In genomic region chr12:86687971-86688573, GRCm38 (mm10) we compare ENCODE assay signal across 10 mouse cellular contexts. TPM values are rescaled to one million over a fixed set of nuclear protein-coding genes. Genes with fewer than 3 reads are reported as not detected.
DNase-seq lines count a peak whose midpoint lies in the region; ATAC-seq and TF ChIP-seq lines count a peak whose summit lies in the region.
"Had no signal": no experiment of that assay in that cellular context is flagged by ENCODE, and none has a peak within 500 bp of the region (broad histone marks: within the 10 kb centered on the region; RNA-seq: fewer than 3 reads in every experiment).

No protein-coding gene starts in this region.

- peaks cover 70% of the 10 kb centered on the region for H3K4me1 ChIP-seq in heart, embryonic 12.5 days (replicated peaks)
- H3K4me1 ChIP-seq in liver, embryonic 14.5 days (replicated peaks; ENCODE audit: control insufficient read depth in 2 of 2, insufficient read depth in 2 of 2, low read length in 1 of 2), result peaks cover 0 to 11% of the 10 kb centered on the region in 2 experiments; a peak in 2 of 4 replicates

- H3K27me3 ChIP-seq in heart, embryonic 12.5 days (replicated peaks), result no peaks in the 10 kb centered on the region
- H3K27me3 ChIP-seq in liver, embryonic 14.5 days (ENCODE audit: control insufficient read depth, insufficient read depth, low read length), result no peaks in the 10 kb centered on the region
- H3K27me3 ChIP-seq: CH12.LX had no signal

- no peak overlapping the region for H3K4me2 ChIP-seq in heart, embryonic 12.5 days
- H3K4me2 ChIP-seq in liver, embryonic 14.5 days (ENCODE audit: low read depth), result no peak overlapping the region

- H3K4me3 ChIP-seq in heart, embryonic 12.5 days, result no peak overlapping the region
- no peak overlapping the region for H3K4me3 ChIP-seq in liver, embryonic 14.5 days (ENCODE audit: insufficient read depth in 1 of 2, low read depth in 2 of 2, low read length in 2 of 2)

- TF ChIP-seq CTCF in liver, embryonic 14.5 days (IDR thresholded peaks at IDR 0.05; ENCODE audit: low read depth), result no peak

- TF ChIP-seq EP300 in liver, embryonic 14.5 days (IDR thresholded peaks at IDR 0.05; ENCODE audit: low read depth), result no peak

- DNase-seq in gastrocnemius, postnatal 25 days, result peak; percentile 25
- no peak for DNase-seq in gastrocnemius, postnatal 4 days (ENCODE audit: low spot score in 2 of 2)
- DNase-seq in R1 (ENCODE audit: low read depth, low spot score) (peak; percentile 98), MN1 (ENCODE audit: low spot score) (no peak)
- DNase-seq in liver, embryonic 14.5 days (ENCODE audit: low read depth in 3 of 3, low spot score in 3 of 3), result no peak
- no peak for DNase-seq in right cerebral cortex, postnatal 25 days
- no peak for DNase-seq in right cerebral cortex, postnatal 4 days

- 64% methylated on average over 4 of the region's 4 CpGs for WGBS in heart, embryonic 12.5 days
- WGBS in liver, embryonic 14.5 days (ENCODE audit: insufficient replicate concordance), result 51% methylated on average over 4 of the region's 4 CpGs

- peaks cover 46% of the 10 kb centered on the region for H3K36me3 ChIP-seq in heart, embryonic 12.5 days
- H3K36me3 ChIP-seq in liver, embryonic 14.5 days (replicated peaks; ENCODE audit: control insufficient read depth, insufficient read depth, low read depth), result no peaks in the 10 kb centered on the region

- no peaks in the 10 kb centered on the region for H3K9me3 ChIP-seq in heart, embryonic 12.5 days (replicated peaks)
- no peaks in the 10 kb centered on the region for H3K9me3 ChIP-seq in liver, embryonic 14.5 days (ENCODE audit: control insufficient read depth, low read length)

- ATAC-seq in heart, embryonic 12.5 days (ENCODE audit: insufficient number of reproducible peaks, low FRiP score), result peak; percentile 12; the same call in 1 of the 2 replicates
- ATAC-seq in liver, embryonic 14.5 days (ENCODE audit: insufficient read depth), result peak; percentile 45

- no peak overlapping the region for H3K9ac ChIP-seq in heart, embryonic 12.5 days
- no peak overlapping the region for H3K9ac ChIP-seq in liver, embryonic 14.5 days (replicated peaks)

- H3K27ac ChIP-seq in heart, embryonic 12.5 days (ENCODE audit: poor library complexity, severe bottlenecking), result 0 out of 2 replicates have a peak overlapping the region, but pooled peaks have one; percentile 15
- no peak overlapping the region for H3K27ac ChIP-seq in liver, embryonic 14.5 days

RNA-seq across cellular contexts. Expression of gene Vash1, which starts 9.6 kb away (rescaled TPM):
- 10 to 100 TPM; 10.3 to 11.8 TPM for total RNA-seq in gastrocnemius, postnatal 25 days (2021)
- 10 to 100 TPM; 58.1 to 58.7 TPM for total RNA-seq in gastrocnemius, postnatal 4 days (2021)
- 10.5 and 11.6 TPM in 2 replicates for polyA plus RNA-seq in heart, embryonic 12.5 days (2016; fragmentation: Nextera tagmentation; extraction: Ambion mirVana)
- polyA plus RNA-seq in liver, embryonic 14.5 days (2012; rRNA removed), result 0.58 and 0.65 TPM in 2 replicates
- 0.56 and 0.61 TPM in 2 replicates for polyA plus RNA-seq in liver, embryonic 14.5 days (2014; fragmentation: Nextera tagmentation; extraction: Ambion mirVana)

RNA-seq across cellular contexts. Expression of gene Angel1, which starts 38.2 kb away (rescaled TPM):
- total RNA-seq in gastrocnemius, postnatal 25 days (2021), result 1 to 10 TPM; 3.3 to 3.8 TPM
- 10 to 100 TPM in 1 of 2 experiments, 1 to 10 TPM in 1; 7.5 to 10.2 TPM for total RNA-seq in gastrocnemius, postnatal 4 days (2021)
- 10.6 and 12.3 TPM in 2 replicates for polyA plus RNA-seq in heart, embryonic 12.5 days (2016; fragmentation: Nextera tagmentation; extraction: Ambion mirVana)
- 0.56 and 0.60 TPM in 2 replicates for polyA plus RNA-seq in liver, embryonic 14.5 days (2012; rRNA removed)
- polyA plus RNA-seq in liver, embryonic 14.5 days (2014; fragmentation: Nextera tagmentation; extraction: Ambion mirVana), result 0.68 and 1.1 TPM in 2 replicates

RNA-seq across cellular contexts. Expression of gene Lrrc74a, which starts 46.1 kb away (rescaled TPM):
- not detected for total RNA-seq in gastrocnemius, postnatal 25 days (2021)
- total RNA-seq in gastrocnemius, postnatal 4 days (2021), result not detected
- not detected in 2 replicates for polyA plus RNA-seq in heart, embryonic 12.5 days (2016; fragmentation: Nextera tagmentation; extraction: Ambion mirVana)
- not detected in 2 replicates for polyA plus RNA-seq in liver, embryonic 14.5 days (2012; rRNA removed)
- polyA plus RNA-seq in liver, embryonic 14.5 days (2014; fragmentation: Nextera tagmentation; extraction: Ambion mirVana), result not detected in 2 replicates
- total RNA-seq: CH12.LX; left cerebral cortex, postnatal 25 days had no signal

Comparison
In these comparisons a context has a peak if more than half of its experiments do, and no peak if none do; other contexts are left out.
1. DNase-seq: peak in gastrocnemius, postnatal 25 days (single experiment) and R1 (single experiment); none in gastrocnemius, postnatal 4 days (0 of 2), liver, embryonic 14.5 days (0 of 3), right cerebral cortex, postnatal 25 days (single experiment), MN1 (single experiment) and right cerebral cortex, postnatal 4 days (single experiment).
2. RNA of gene Vash1, which starts 9.6 kb away (total RNA-seq): 58.1 to 58.7 TPM in gastrocnemius, postnatal 4 days; 10.3 to 11.8 TPM in gastrocnemius, postnatal 25 days; every median in the first group is over 4 times any median in the second.